Mouse (Mus musculus): ENCODE measurements around the gene Rad54l.
A peak's percentile ranks its signal among the peaks of the same experiment; 100 is the strongest.

Rad54l gene

GRCm38 (mm10) chr4:116141736-116142135, 18.2 kb upstream of the Rad54l start:
- DNase-seq (ENCODE audit: inconsistent age in 2 of 2, low spot score in 1 of 2): no peak

DNA sequence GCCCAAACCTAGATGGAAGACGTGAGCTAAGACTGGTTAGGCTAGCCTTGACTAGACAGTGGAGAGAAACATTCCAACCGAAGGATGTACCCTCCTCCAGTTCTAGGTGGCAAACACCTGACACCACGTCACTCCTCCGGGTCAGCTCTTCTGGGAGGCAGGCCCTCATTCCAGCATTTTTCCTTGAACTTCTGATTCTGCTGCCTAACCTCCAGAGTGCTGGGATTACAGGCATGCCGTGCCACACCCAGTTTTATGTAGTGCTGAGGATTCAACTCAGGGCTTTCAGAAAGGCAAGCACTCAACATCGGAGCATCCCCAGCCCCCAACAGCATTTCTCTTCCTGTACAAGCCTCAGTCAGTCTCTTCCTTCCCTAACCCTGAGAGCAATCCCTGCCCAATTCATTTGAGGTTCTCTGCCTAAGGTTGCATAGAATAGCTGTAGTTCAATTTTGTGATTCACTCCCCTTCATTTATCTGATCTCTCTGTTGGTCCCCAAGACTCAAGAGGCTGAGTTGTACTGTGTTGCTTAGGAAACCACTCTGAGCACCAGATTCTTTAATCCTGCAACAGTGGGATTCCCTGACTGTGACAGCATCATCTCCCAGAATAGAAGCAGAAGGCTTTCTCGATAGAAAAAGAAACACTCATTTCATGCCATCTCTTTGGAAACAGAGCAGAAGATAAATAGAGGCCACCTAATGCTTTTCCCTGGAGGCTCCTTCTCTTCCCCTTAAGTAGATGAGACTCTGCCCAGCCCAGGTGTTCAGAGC, 17.5 kb upstream of the Rad54l start:
- DNase-seq (ENCODE audit: inconsistent age in 2 of 2, low spot score in 1 of 2): no peak

DNA sequence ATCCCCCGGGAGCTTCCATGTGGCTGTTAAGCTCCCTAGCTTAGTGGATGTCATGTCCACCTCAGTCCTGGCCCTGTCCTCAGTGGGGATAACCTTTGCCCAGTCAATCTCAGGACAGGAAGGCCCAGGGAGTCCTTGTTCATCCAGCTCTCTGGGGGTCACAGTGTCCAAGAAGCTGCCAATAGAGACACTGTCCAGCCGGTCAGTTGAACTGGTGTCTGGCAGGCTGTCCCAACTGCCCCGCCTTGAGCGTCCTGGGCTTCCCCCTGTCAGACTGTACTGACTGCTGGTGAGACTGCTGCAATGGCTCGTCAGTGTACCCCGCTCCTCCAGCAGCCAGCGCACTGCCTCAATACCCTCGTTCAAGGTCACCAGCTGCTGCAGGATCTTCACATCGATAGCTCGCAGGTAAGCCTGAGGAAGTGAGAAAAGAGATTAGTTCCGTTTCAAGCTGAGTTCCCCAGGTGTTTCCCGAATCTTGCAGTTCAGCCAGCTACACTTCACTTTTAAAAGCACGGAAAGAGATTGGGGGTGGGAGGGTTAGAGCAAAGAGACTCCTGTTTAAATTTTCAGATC, 14.0 kb upstream of the Rad54l start:
- no peak for DNase-seq (ENCODE audit: inconsistent age in 2 of 2, low spot score in 1 of 2)

DNA sequence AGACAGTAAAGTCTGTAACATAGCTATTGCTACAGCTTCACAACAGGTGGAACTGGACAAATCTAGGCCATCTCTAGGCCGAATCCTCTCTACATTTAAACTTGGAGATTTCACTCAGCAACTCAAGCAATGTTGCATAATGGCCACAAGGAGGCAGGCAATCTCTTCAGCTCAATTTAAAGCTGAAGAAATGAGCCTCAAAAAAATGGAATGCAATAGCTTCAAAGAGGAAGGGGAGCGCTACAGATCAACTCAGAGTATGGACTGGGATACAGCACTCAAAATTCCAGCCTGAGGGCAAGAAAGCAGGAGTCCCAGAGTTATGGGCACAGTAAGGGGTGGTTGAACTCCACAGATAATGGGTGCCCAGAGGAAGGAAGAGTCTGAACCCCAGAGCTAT, 11.5 kb upstream of the Rad54l start:
- DNase-seq (ENCODE audit: inconsistent age in 2 of 2, low spot score in 1 of 2): peak in 1 of 2 experiments; percentile 64

GRCm38 (mm10) chr4:116133126-116133525, 9.6 kb upstream of the Rad54l start:
- no peak for DNase-seq (ENCODE audit: inconsistent age in 2 of 2, low spot score in 1 of 2)

DNA sequence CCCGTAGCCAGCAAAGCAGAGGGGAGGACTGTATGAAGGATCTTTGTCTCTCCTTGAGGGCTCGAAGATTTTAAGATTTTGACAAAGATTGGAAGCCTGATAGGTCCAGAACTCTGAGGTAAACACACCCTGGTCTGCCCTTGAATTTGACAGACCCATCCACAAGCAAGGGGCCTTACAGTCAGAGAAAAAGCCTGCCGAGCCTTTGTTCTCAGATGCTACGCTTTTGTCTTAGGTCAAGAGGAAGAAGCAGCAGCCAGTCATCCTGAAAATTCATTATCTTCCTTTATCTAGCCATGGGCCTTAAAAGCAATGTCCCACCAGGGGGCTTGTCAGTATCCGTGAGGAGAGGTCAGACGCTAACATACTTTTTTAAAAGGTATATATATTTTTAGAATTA, 4.5 kb upstream of the Rad54l start:
- no peak for DNase-seq (ENCODE audit: inconsistent age in 2 of 2, low spot score in 1 of 2)

DNA sequence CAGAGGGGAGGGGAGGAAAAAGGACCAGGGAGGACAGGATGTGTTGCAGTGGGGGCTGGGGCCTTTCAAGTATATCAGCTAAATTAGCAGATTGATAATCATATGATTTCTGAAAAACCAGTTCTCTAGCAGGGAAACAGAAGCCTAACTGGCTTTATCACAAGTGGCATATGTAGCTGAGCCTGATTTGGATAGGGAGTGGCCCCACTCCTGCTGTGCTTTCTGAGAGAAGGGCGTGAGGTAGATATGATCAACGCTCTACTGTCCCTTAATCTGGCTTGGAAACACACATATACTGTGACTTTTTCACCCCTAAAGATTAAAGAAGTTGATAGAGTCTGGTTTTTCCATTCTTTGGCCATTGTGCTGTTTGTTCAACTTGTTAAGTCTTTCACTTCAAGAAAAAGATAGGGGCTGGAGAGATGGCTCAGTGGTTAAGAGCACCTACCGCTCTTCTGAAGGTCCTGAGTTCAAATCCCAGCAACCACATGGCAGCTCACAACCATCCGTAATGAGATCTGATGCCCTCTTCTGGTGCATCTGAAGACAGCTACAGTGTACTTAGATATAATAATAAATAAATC, 2.4 kb upstream of the Rad54l start:
- no peak for DNase-seq (ENCODE audit: inconsistent age in 2 of 2, low spot score in 1 of 2)

DNA sequence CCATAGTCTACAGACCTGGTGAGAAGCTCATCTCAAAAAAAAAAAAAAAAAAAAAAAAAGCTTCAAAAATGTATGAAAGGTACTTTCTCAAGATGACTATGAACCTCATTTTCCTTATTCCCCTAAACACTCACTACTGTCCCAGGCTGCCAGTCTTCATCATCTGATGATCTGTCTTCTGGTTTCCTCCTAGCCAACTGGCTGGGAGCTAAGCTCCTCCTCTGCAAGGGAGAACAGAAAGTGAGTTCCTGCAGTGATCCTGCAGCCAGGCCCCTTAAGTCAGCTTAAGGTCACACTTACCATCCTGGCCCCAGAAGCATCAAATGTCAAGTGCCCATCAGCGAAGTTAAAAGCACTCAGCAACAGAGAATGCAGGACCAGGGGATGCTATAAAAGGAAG, 728 bp downstream of the Rad54l start:
- no peak for DNase-seq (ENCODE audit: inconsistent age in 2 of 2, low spot score in 1 of 2)

GRCm38 (mm10) chr4:116111486-116111885, 12.0 kb downstream of the Rad54l start:
- DNase-seq (ENCODE audit: inconsistent age in 2 of 2, low spot score in 1 of 2): no peak

GRCm38 (mm10) chr4:116110695-116111094, 12.8 kb downstream of the Rad54l start:
- no peak for DNase-seq (ENCODE audit: inconsistent age in 2 of 2, low spot score in 1 of 2)

- no peak for DNase-seq (ENCODE audit: inconsistent age in 2 of 2, low spot score in 1 of 2)
Observed at GRCm38 (mm10) chr4:116105278-116105677, 18.2 kb downstream of the Rad54l start.

GRCm38 (mm10) chr4:116100959-116101358, 22.5 kb downstream of the Rad54l start:
- DNase-seq (ENCODE audit: inconsistent age in 2 of 2, low spot score in 1 of 2): no peak

GRCm38 (mm10) chr4:116097211-116097610, 26.3 kb downstream of the Rad54l start:
- DNase-seq (ENCODE audit: inconsistent age in 2 of 2, low spot score in 1 of 2): no peak

DNA sequence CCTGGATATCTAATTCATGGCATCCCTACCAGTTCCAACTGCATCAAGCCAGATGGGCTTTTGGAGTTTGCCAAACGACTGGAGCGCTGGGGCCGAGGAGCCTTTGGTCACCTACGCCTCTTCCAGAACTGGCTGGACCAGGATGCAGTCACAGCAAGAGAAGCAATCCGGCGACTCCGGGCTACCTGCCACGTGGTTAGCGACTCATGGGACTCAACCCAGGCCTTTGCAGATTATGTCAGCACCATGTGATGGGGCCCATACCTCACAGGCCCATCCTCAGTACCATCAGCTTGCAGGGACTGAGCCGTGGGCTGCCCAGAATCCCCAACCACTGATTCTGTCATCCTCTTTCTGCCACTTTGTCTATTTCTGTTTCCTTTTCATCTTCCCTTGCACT, 27.2 kb downstream of the Rad54l start:
- no peak for DNase-seq (ENCODE audit: inconsistent age in 2 of 2, low spot score in 1 of 2)

- no peak for DNase-seq (ENCODE audit: inconsistent age in 2 of 2, low spot score in 1 of 2)
Observed at GRCm38 (mm10) chr4:116088510-116089249, 34.8 kb downstream of the Rad54l start.

- DNase-seq (ENCODE audit: inconsistent age in 2 of 2, low spot score in 1 of 2): peak; percentile 60 to 76
Observed at GRCm38 (mm10) chr4:116077240-116078095, 46.0 kb downstream of the Rad54l start.

DNA sequence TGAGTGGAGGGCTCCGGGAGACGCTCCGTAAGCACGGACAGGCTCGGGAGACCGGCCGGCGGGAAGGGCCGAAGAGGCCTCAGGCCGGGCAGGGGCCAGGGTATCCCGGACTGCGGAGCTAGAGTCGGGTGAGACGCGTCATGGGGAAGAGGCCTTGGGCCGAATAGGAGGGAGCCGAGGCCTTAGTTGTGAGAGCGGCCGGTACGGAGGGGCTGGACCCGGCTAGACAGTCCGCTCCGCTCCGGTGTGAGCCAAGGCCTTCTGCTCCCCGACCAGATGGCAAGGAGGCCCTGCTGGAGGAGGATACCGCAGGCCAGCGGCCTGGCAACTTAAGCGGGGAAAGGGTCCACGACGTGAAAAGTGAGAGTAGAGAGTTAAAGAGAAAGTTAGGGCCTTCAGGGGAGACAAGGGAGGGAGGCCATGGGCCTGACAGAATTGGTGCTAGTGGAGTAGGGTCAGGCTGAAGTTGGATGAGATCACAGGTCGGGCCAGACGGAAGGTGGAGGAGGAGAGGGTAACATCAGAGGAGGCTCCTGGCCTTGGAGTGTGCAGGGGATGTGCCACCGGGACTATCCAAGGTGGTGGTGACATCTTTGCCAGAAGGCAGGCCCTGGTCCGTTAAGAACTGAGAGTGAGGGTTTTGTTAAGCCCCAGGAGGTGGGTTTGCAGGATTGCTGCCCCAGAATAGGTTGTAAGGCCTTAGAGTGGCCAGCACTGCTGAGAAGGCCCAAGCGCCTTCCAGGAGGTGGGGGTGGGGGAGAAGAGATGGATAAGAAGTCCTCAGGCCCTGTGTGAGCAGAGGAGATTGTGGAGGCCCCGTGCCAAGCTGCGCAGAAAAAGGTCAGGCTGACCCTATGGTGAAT, 46.9 kb downstream of the Rad54l start:
- DNase-seq (ENCODE audit: inconsistent age in 2 of 2, low spot score in 1 of 2): peak; percentile 70 to 90

GRCm38 (mm10) chr4:116075631-116076368, 47.7 kb downstream of the Rad54l start:
- peak; percentile 80 to 93 for DNase-seq (ENCODE audit: inconsistent age in 2 of 2, low spot score in 1 of 2)
